Mouse (Mus musculus) spleen, adult 2 months (tissue): ENCODE measurements around the gene Clcn7. TPM values are rescaled to one million over a fixed set of nuclear protein-coding genes. Genes with fewer than 3 reads are reported as not detected.
"Not testable (repeated sequence)": the region's sequence is repeated elsewhere in the genome, so short reads cannot be mapped to it uniquely, and the experiment has no call there.

ENCODE experiments used
- DNase-seq, 2 experiments: peaks; one replicate each; pipeline versions ENCODE4 v3.0.0 to v3.0.0-alpha.2; 2012 to 2021; ENCODE audit warnings: low spot score in 2 of 2, low read depth in 1 of 2
- H3K27ac ChIP-seq: fragments of 200-500 bp; 2 replicates; pipeline ENCODE4 v1.5.1; 2012; ENCODE audit warnings: low read length, inconsistent platforms; ENCODE audit not compliant: insufficient read depth
- H3K27me3 ChIP-seq: fragments of 200-500 bp; 2 replicates; pipeline ENCODE4 v1.6.1; 2012; ENCODE audit warnings: mild to moderate bottlenecking, moderate library complexity, low read length, inconsistent platforms; ENCODE audit not compliant: control insufficient read depth, insufficient read depth
- H3K36me3 ChIP-seq: fragments of 200-500 bp; 2 replicates; pipeline ENCODE4 v1.6.1; 2012; ENCODE audit warnings: mild to moderate bottlenecking, low read length, inconsistent platforms; ENCODE audit not compliant: control insufficient read depth, insufficient read depth
- H3K4me1 ChIP-seq: fragments of 200-500 bp; 2 replicates; pipeline ENCODE4 v1.6.1; 2011; ENCODE audit warnings: inconsistent platforms; ENCODE audit not compliant: control insufficient read depth, insufficient read depth, insufficient read length
- H3K4me3 ChIP-seq: fragments of 200-500 bp; 2 replicates; pipeline ENCODE4 v1.5.1; 2011; ENCODE audit warnings: mild to moderate bottlenecking, inconsistent platforms; ENCODE audit not compliant: insufficient read depth, insufficient read length; ENCODE audit errors: extremely low read depth
- CTCF ChIP-seq: fragments of 200-500 bp; IDR thresholded peaks from 2 replicates; pipeline ENCODE4 v1.5.1; 2011; ENCODE audit warnings: mild to moderate bottlenecking, inconsistent platforms; ENCODE audit not compliant: insufficient read depth, insufficient read length, insufficient replicate concordance; ENCODE audit errors: extremely low read depth
- POLR2A ChIP-seq: fragments of 200-500 bp; IDR thresholded peaks from 2 replicates; pipeline ENCODE4 v1.6.1; 2011; ENCODE audit warnings: low read depth, low read length, inconsistent platforms
- WGBS: fragments of 180-500 bp; shearing (Covaris S2); methylation state at CpG from one replicate; pipeline ENCODE4 v1.1.7; 2018; 5-methylcytosine and 5-hydroxymethylcytosine counted together
- polyA plus RNA-seq: library from polyadenylated mRNA; depleted of rRNA; stranded (reverse); fragments of >200 nt; gene quantifications from 2 replicates; pipeline ENCODE4 v1.2.3, GENCODE M21; 2012

Clcn7 gene
- polyA plus RNA-seq, 1 experiment: 27.0 TPM

DNA sequence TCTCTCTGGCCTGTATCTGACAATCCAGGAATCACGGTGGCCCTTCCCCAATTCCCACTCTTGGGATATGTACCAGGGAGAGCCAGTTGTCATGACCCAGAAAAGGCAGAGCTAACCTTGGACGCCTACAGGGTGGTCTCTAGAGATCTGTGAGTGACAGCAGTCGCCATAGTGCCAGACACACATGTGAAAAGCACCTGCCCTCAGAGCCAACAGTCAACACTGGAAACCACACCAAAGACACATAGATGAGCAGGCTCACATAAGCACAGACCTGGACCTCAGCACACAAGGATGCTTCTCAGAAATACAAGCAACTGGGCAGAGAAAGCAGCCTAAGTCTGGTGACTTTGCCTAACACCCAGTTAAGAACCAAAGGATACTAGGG lies 20.8 kb upstream of the Clcn7 start:
- DNase-seq: no peak
- Histone ChIP-seq H3K4me1 (peaks cover 8% of the 10 kb centered on the region; the same call in 1 of the 2 replicates), H3K4me3 (no peak overlapping the region), H3K36me3 (no peaks in the 10 kb centered on the region; the same call in 1 of the 2 replicates), H3K27me3 (no peaks in the 10 kb centered on the region), H3K27ac (no peak overlapping the region)
- WGBS: 80% methylated on average over 3 of the region's 3 CpGs
- TF ChIP-seq POLR2A (no peak), CTCF (no peak)

GRCm38 (mm10) chr17:25114908-25115645 lies 18.1 kb upstream of the Clcn7 start:
- DNase-seq: peak; percentile 12 to 33
- Histone ChIP-seq H3K36me3 (no peaks in the 10 kb centered on the region; the same call in 1 of the 2 replicates), H3K4me3 (peak overlapping the region; percentile 62), H3K27me3 (no peaks in the 10 kb centered on the region), H3K4me1 (peaks cover 8% of the 10 kb centered on the region; the same call in 1 of the 2 replicates), H3K27ac (peak overlapping the region; percentile 80)
- no peak for TF ChIP-seq POLR2A
- TF ChIP-seq CTCF: no peak
- 13% methylated on average over 23 of the region's 23 CpGs for WGBS

- 6% methylated on average over 40 of the region's 40 CpGs for WGBS
- TF ChIP-seq CTCF: no peak
- peak; percentile 50; the same call in 1 of the 2 replicates for TF ChIP-seq POLR2A
- Histone ChIP-seq H3K27me3 (no peaks in the 10 kb centered on the region), H3K4me1 (peaks cover 8% of the 10 kb centered on the region; the same call in 1 of the 2 replicates), H3K27ac (peak within 1 kb of the TSS; percentile 80), H3K4me3 (peak within 1 kb of the TSS; percentile 62), H3K36me3 (no peaks in the 10 kb centered on the region; the same call in 1 of the 2 replicates)
- DNase-seq: peak; percentile 85 to 92
Observed at GRCm38 (mm10) chr17:25115664-25116432, 17.3 kb upstream of the Clcn7 start, which contains the start of gene Telo2. Telo2 (minus strand) TSS chr17:25115967.

GRCm38 (mm10) chr17:25117263-25117662 lies 15.9 kb upstream of the Clcn7 start:
- Histone ChIP-seq H3K4me3 (no peak overlapping the region), H3K4me1 (peaks cover 8% of the 10 kb centered on the region; the same call in 1 of the 2 replicates), H3K36me3 (no peaks in the 10 kb centered on the region), H3K27ac (no peak overlapping the region), H3K27me3 (no peaks in the 10 kb centered on the region)
- peak in 1 of 2 experiments; percentile 26 for DNase-seq
- TF ChIP-seq CTCF (no peak), POLR2A (no peak)
- WGBS: 52% methylated on average over 4 of the region's 4 CpGs

- Histone ChIP-seq H3K27ac (no peak within 1 kb of the TSS), H3K4me1 (0 out of 2 replicates have a peak, but pooled peaks cover 4% of the 10 kb centered on the region), H3K27me3 (0 out of 2 replicates have a peak, but pooled peaks cover 1% of the 10 kb centered on the region), H3K4me3 (no peak within 1 kb of the TSS), H3K36me3 (no peaks in the 10 kb centered on the region)
- TF ChIP-seq POLR2A: no peak
- no peak for TF ChIP-seq CTCF
- 37% methylated on average over 3 of the region's 3 CpGs for WGBS
- no peak for DNase-seq
Observed at GRCm38 (mm10) chr17:25120406-25120805, 12.8 kb upstream of the Clcn7 start, which contains the start of gene Ptx4. Ptx4 (plus strand) TSS chr17:25120760.

DNA sequence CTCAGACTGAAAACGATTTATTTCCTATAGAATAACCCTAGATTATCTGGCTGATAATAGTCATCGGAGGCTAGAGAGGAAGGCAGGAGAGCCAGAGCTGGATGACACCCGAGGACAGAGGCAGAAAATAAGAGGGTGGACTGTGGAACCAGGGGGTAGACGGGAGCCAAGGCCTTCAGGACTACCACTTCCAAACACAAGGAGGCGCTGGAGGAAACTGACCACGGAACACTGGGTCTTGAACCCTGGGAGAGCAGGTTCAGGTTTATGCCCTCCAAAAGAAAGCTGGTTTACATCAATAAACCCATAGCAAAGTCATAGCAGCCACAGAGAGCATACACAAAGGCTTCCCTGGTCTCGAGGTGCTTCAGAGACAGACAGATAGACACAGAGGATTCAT lies 9.2 kb upstream of the Clcn7 start:
- no peaks in the 10 kb centered on the region for H3K36me3 ChIP-seq
- TF ChIP-seq CTCF: peak; percentile 36; the same call in 1 of the 2 replicates
- TF ChIP-seq POLR2A: no peak
- no peak overlapping the region for H3K27ac ChIP-seq
- 34% methylated on average over 7 of the region's 7 CpGs for WGBS
- H3K27me3 ChIP-seq: 0 out of 2 replicates have a peak, but pooled peaks cover 1% of the 10 kb centered on the region
- no peaks in the 10 kb centered on the region for H3K4me1 ChIP-seq
- DNase-seq: peak in 1 of 2 experiments; percentile 26
- H3K4me3 ChIP-seq: no peak overlapping the region

DNA sequence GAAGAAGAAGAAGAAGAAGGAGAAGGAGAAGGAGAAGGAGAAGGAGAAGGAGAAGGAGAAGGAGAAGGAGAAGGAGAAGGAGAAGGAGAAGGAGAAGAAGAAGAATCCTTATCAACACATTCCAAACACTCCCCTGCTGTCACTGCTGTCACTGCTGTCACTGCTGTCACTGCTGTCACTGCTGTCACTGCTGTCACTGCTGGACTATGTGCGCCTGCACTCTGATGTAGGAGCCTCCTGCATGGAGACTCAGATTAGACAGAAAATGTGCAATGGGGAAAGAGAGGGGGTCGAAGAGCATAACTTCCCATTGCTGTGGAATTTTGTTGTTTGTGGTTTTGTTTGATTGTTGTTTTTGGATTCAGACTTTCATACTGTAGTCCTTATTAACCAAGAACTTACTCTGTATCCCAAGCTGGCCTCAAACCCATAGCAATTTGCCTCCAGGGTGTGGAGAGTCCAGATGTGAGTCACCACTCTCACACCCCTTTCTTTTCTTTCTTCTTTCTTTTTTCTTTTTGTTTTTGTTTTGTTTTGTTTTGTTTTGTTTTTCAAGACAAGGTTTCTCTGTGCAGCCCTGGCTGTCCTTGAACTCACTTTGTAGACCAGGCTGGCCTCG lies 7.6 kb upstream of the Clcn7 start:
- H3K4me1 ChIP-seq, H3K4me3 ChIP-seq, DNase-seq, H3K27ac ChIP-seq, H3K27me3 ChIP-seq, H3K36me3 ChIP-seq: not testable (repeated sequence)
- WGBS: 74% methylated on average over 3 of the region's 3 CpGs
